Mouse (Mus musculus) left cerebral cortex, adult 6 months (tissue): ENCODE measurements around the gene Adal. TPM values are rescaled to one million over a fixed set of nuclear protein-coding genes. Genes with fewer than 3 reads are reported as not detected.

Experiments
- long read RNA-seq, 2 experiments: library from polyadenylated mRNA; unstranded; transcript quantifications; one replicate each; pipeline ENCODE4 v2.0.0; 2019 to 2020
- polyA plus RNA-seq: library from polyadenylated mRNA; unstranded; fragments of <200 nt; fragmentation: Nextera tagmentation; gene quantifications from 2 replicates; pipeline ENCODE4 v1.2.3, GENCODE M21; 2021

Adal gene
- polyA plus RNA-seq, result 9.8 and 13.2 TPM in 2 replicates
- long read RNA-seq, experiment 1, transcript Adal-205 (11 exons, 2,477 nt), result major isoform, 6 of 68 reads
- long read RNA-seq, experiment 1, transcript Adal-206 (4 exons, 2,947 nt), result minor isoform, 5 of 68 reads
- long read RNA-seq, experiment 1, transcript Adal-201 (10 exons, 2,471 nt), result minor isoform, 5 of 68 reads
- long read RNA-seq, experiment 1, partial matches to known transcripts, result 1 of 68 reads
- long read RNA-seq, experiment 1, other reads (novel, unspliced or antisense), result 49 of 68 reads
- long read RNA-seq, experiment 2, partial matches to known transcripts, result 3 of 15 reads
- long read RNA-seq, experiment 2, other reads (novel, unspliced or antisense), result 8 of 15 reads

GRCm38 (mm10) chr2:121140018-121140882 lies at the start of gene Adal, which contains the start of gene Lcmt2:
Gene Adal, plus strand, starts transcription at chr2:121140428.
Gene Lcmt2, minus strand, starts transcription at chr2:121140653.

GRCm38 (mm10) chr2:121109695-121110094 lies 30.5 kb upstream of the Adal start, which contains the start of gene Tgm7:
Gene Tgm7, minus strand, starts transcription at chr2:121109795.

GRCm38 (mm10) chr2:121170481-121170971 lies 30.3 kb downstream of the Adal start, which contains the start of gene Tubgcp4:
Gene Tubgcp4, plus strand, starts transcription at chr2:121170654.

GRCm38 (mm10) chr2:121170980-121171742 lies 30.9 kb downstream of the Adal start, which contains the start of gene Zscan29:
Gene Zscan29, minus strand, starts transcription at chr2:121171125.

Other genes starting within 250 kb of the Adal start
- 14.4 and 17.5 TPM in 2 replicates for gene Ubr1, start 169.7 kb upstream of the Adal start, polyA plus RNA-seq
- gene Tmem62, start 163.4 kb upstream of the Adal start, polyA plus RNA-seq, result 12.5 and 17.3 TPM in 2 replicates
- 51.6 and 67.4 TPM in 2 replicates for gene Ccndbp1, start 132.0 kb upstream of the Adal start, polyA plus RNA-seq
- gene Epb42, start 103.4 kb upstream of the Adal start, polyA plus RNA-seq, result not detected in 2 replicates
- not detected in 2 replicates for gene Tgm5, start 54.6 kb upstream of the Adal start, polyA plus RNA-seq
- gene Tgm7, start 30.6 kb upstream of the Adal start, polyA plus RNA-seq, result not detected in 2 replicates
- gene Lcmt2, start 225 bp downstream of the Adal start, polyA plus RNA-seq, result 5.2 and 9.5 TPM in 2 replicates
- gene Tubgcp4, start 30.2 kb downstream of the Adal start, polyA plus RNA-seq, result 10.3 and 12.6 TPM in 2 replicates
- 2.0 and 2.3 TPM in 2 replicates for gene Zscan29, start 30.7 kb downstream of the Adal start, polyA plus RNA-seq
- 20.2 and 28.1 TPM in 2 replicates for gene Trp53bp1, start 131.0 kb downstream of the Adal start, polyA plus RNA-seq
- 116 and 149 TPM in 2 replicates for gene Map1a, start 149.2 kb downstream of the Adal start, polyA plus RNA-seq
- gene Ppip5k1, start 215.0 kb downstream of the Adal start, polyA plus RNA-seq, result 24.7 and 28.6 TPM in 2 replicates
- 304 and 453 TPM in 2 replicates for gene Ckmt1, start 217.3 kb downstream of the Adal start, polyA plus RNA-seq
- 0.04 TPM in 1 of 2 replicates, not detected in the other for gene Strc, start 246.7 kb downstream of the Adal start, polyA plus RNA-seq